Mouse (Mus musculus): Measurements from ENCODE around the gene Psma4. TPM values are rescaled to one million over a fixed set of nuclear protein-coding genes. Genes with fewer than 3 reads are reported as not detected.

Psma4 gene
- total RNA-seq, 2 experiments from 2014 or later: 326 to 436 TPM

- no peak for ATAC-seq (replicated peaks; ENCODE audit: poor library complexity)
These were observed 31.8 kb downstream of the Psma4 start for GRCm38 (mm10) chr9:54982401-54982800.

GRCm38 (mm10) chr9:54990362-54990761, 39.8 kb downstream of the Psma4 start:
- no peak for ATAC-seq (replicated peaks; ENCODE audit: poor library complexity)

GRCm38 (mm10) chr9:54994381-54994780, 43.8 kb downstream of the Psma4 start:
- ATAC-seq (replicated peaks; ENCODE audit: poor library complexity): no peak

- peak; percentile 85 for ATAC-seq (replicated peaks; ENCODE audit: poor library complexity)
These were observed 45.1 kb downstream of the Psma4 start for GRCm38 (mm10) chr9:54995645-54996044.

- ATAC-seq (replicated peaks; ENCODE audit: poor library complexity): no peak
These were observed 53.0 kb downstream of the Psma4 start for GRCm38 (mm10) chr9:55003609-55004008.

Other genes with a start within 250 kb of the Psma4 start
- 127 and 129 TPM in 2 replicates for gene Wdr61, start 216.3 kb upstream of the Psma4 start, total RNA-seq (2015)
- gene Wdr61, start 216.3 kb upstream of the Psma4 start, total RNA-seq (2017): 68.9 and 94.4 TPM in 2 replicates
- not detected in 2 replicates for gene Crabp1, start 186.0 kb upstream of the Psma4 start, total RNA-seq (2015)
- gene Crabp1, start 186.0 kb upstream of the Psma4 start, total RNA-seq (2017): not detected in 2 replicates
- 38.7 and 53.4 TPM in 2 replicates for gene Ireb2, start 87.0 kb upstream of the Psma4 start, total RNA-seq (2015)
- 32.0 and 38.6 TPM in 2 replicates for gene Ireb2, start 87.0 kb upstream of the Psma4 start, total RNA-seq (2017)
- 0.05 TPM in 1 of 2 replicates, not detected in the other for gene Hykk, start 33.5 kb upstream of the Psma4 start, total RNA-seq (2015)
- gene Hykk, start 33.5 kb upstream of the Psma4 start, total RNA-seq (2017): 0.04 and 0.20 TPM in 2 replicates
- 0.86 TPM in 1 of 2 replicates, not detected in the other for gene AY074887, start 208 bp downstream of the Psma4 start, total RNA-seq (2015)
- 0.30 TPM in 1 of 2 replicates, not detected in the other for gene AY074887, start 208 bp downstream of the Psma4 start, total RNA-seq (2017)
- not detected in 2 replicates for gene Chrna5, start 30.1 kb downstream of the Psma4 start, total RNA-seq (2015)
- not detected in 2 replicates for gene Chrna5, start 30.1 kb downstream of the Psma4 start, total RNA-seq (2017)
- not detected in 2 replicates for gene Chrna3, start 75.8 kb downstream of the Psma4 start, total RNA-seq (2015)
- not detected in 2 replicates for gene Chrna3, start 75.8 kb downstream of the Psma4 start, total RNA-seq (2017)
- gene Chrnb4, start 98.0 kb downstream of the Psma4 start, total RNA-seq (2015): 0.10 TPM in 1 of 2 replicates, not detected in the other
- not detected in 2 replicates for gene Chrnb4, start 98.0 kb downstream of the Psma4 start, total RNA-seq (2017)
- gene Ube2q2, start 198.1 kb downstream of the Psma4 start, total RNA-seq (2015): 44.4 and 46.8 TPM in 2 replicates
- gene Ube2q2, start 198.1 kb downstream of the Psma4 start, total RNA-seq (2017): 45.2 and 57.7 TPM in 2 replicates

Data from megakaryocyte progenitor cell, adult 5-6 weeks (primary cell).